Mouse (Mus musculus) lung, postnatal 14 days (tissue): Measurements from ENCODE around the gene Pithd1.

Experiments
- DNase-seq: peaks from one replicate; pipeline ENCODE4 v3.0.0; 2021

Pithd1 gene

GRCm38 (mm10) chr4:135926195-135926808 is 60.8 kb downstream of the Pithd1 start:
- no peak for DNase-seq
